10 mouse cellular contexts compared by ENCODE assay signal in genomic region chr5:30095731-30096130, GRCm38 (mm10). TPM values are rescaled to one million over a fixed set of nuclear protein-coding genes. Genes with fewer than 3 reads are reported as not detected.
"Had no signal": no experiment of that assay in that cellular context is flagged by ENCODE, and none has a peak within 500 bp of the region (broad histone marks: within the 10 kb centered on the region; RNA-seq: fewer than 3 reads in every experiment).

No protein-coding gene starts in this region.

- DNase-seq: kidney, postnatal 10 days; kidney, postnatal 4 days; lung, adult 2 months; lung, postnatal 36 days; midbrain, embryonic 14.5 days; right cerebral cortex, adult 18-20 months; right cerebral cortex, postnatal 25 days; thymus, adult 2 months; thymus, postnatal 25 days had no signal

RNA-seq across cellular contexts. Expression of gene Garem2, which starts 9.2 kb away (rescaled TPM):
- total RNA-seq: megakaryocyte progenitor cell, adult 5-6 weeks had no signal

RNA-seq across cellular contexts. Expression of gene 3110082J24Rik, which starts 10.2 kb away (rescaled TPM):
- total RNA-seq: megakaryocyte progenitor cell, adult 5-6 weeks had no signal
